Mouse (Mus musculus) stomach, postnatal 0 days (tissue): ENCODE data around the gene Cdc42ep4.

ENCODE experiments used
- CTCF ChIP-seq: IDR thresholded peaks from 2 replicates; pipeline ENCODE4 v1.5.1; 2016; ENCODE audit warnings: antibody characterized with exemption, low read depth, mild to moderate bottlenecking, moderate library complexity
- EP300 ChIP-seq: optimal IDR thresholded peaks from 2 replicates; pipeline ENCODE3; 2016; ENCODE audit warnings: antibody characterized with exemption

- TF ChIP-seq CTCF = no peak
- TF ChIP-seq EP300 = no peak
Observed at GRCm38 (mm10) chr11:113785406-113786171, 33.9 kb upstream of the Cdc42ep4 start.
